Mouse (Mus musculus): ENCODE data around the gene Ppp1cc. TPM values are rescaled to one million over a fixed set of nuclear protein-coding genes. Genes with fewer than 3 reads are reported as not detected.
A peak's percentile ranks its signal among the peaks of the same experiment; 100 is the strongest.

The Ppp1cc gene
- polyA plus RNA-seq, 2 experiments, result 119 to 139 TPM

DNA sequence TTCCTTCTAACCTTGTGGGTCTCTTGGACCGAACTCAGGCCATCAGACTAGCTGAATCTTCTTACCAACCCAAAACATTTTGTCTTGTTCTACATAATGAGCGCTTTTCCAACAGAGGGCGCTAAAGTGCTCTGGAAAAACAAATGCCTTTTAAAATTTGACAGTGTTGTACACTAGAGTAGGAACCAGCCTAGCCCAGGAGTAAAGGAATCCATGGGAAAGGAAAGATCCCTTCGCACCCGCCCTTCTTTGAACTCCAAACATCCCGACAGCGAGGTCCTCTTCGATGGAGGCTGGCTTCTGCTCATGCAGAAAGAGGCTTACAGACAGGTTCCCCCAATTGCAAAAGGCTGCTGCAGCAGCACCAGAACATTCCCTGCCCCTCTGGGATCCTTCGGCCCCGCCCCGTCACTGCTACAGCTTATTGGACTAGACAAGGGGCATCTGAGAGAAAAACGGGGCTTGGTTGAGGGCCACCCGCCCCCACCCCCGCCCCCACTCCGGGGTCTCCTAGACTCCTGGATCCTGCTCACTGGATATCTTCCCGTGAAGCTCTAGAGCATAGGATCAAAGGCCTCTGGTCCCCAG, 28.9 kb upstream of the Ppp1cc start:
- no peaks in the 10 kb centered on the region for H3K36me3 ChIP-seq (replicated peaks; ENCODE audit: control insufficient read depth, insufficient read depth, low read depth)

DNA sequence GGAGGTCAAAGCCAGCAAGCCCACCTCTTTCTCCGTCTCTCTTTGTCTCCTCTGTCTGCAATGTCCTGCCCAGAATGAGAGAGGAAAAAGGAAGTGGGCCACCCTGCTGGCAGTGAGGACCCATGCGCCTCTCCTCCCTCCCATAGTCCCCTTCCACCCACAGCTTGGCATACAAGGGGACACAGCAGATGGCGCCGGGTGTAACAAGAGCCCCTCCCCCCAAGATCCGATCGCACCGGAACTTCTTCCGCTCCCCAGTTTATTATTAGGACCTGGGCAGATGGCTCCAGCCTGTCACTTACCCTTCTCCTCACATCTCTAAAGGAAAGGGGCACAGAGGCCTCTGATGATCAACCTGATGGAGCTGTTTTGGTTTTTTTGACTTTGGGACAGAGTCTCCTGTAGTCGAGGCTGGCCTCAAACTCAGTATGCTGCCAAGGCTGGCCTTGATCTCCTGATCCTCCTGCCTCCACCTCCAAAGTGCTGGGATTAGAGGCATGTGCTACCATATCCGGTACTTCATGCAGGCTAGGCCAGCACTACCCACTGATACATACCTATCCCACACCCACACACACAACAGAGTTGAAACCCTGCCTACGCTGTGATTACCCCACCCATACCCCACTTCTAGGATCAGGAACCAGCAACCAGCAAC, 27.6 kb upstream of the Ppp1cc start:
- Histone ChIP-seq H3K4me3 (ENCODE audit: insufficient read depth in 1 of 2, low read depth in 2 of 2, low read length in 2 of 2) (no peak overlapping the region), H3K9me3 (ENCODE audit: control insufficient read depth, low read length) (no peaks in the 10 kb centered on the region), H3K9ac (replicated peaks) (no peak overlapping the region), H3K27me3 (ENCODE audit: control insufficient read depth, insufficient read depth, low read length) (no peaks in the 10 kb centered on the region), H3K27ac (no peak overlapping the region), H3K4me1 (replicated peaks; ENCODE audit: control insufficient read depth in 2 of 2, insufficient read depth in 2 of 2, low read length in 1 of 2) (peaks cover 6 to 20% of the 10 kb centered on the region in 2 experiments), H3K36me3 (replicated peaks; ENCODE audit: control insufficient read depth, insufficient read depth, low read depth) (no peaks in the 10 kb centered on the region), H3K4me2 (ENCODE audit: low read depth) (no peak overlapping the region; the same call in none of the 2 replicates)
- ATAC-seq (ENCODE audit: insufficient read depth), result no peak
- WGBS (ENCODE audit: insufficient replicate concordance), result 60% methylated on average over 11 of the region's 11 CpGs
- DNase-seq (ENCODE audit: low read depth in 3 of 3, low spot score in 3 of 3), result no peak
- TF ChIP-seq EP300 (IDR thresholded peaks at IDR 0.05; ENCODE audit: low read depth) (no peak), CTCF (IDR thresholded peaks at IDR 0.05; ENCODE audit: low read depth) (no peak)

More for the DNA sequence above, 28.9 kb upstream of the Ppp1cc start:
- no peak for TF ChIP-seq EP300 (IDR thresholded peaks at IDR 0.05; ENCODE audit: low read depth)
- peak; percentile 58 for TF ChIP-seq CTCF (IDR thresholded peaks at IDR 0.05; ENCODE audit: low read depth)
- DNase-seq (ENCODE audit: low read depth in 3 of 3, low spot score in 3 of 3), result peak; percentile 51 to 64 (median 52)
- 28% methylated on average over 16 of the region's 16 CpGs for WGBS (ENCODE audit: insufficient replicate concordance)
- no peak overlapping the region for H3K27ac ChIP-seq
- no peak overlapping the region for H3K4me2 ChIP-seq (ENCODE audit: low read depth)
- peaks cover 6 to 17% of the 10 kb centered on the region in 2 experiments for H3K4me1 ChIP-seq (replicated peaks; ENCODE audit: control insufficient read depth in 2 of 2, insufficient read depth in 2 of 2, low read length in 1 of 2)
- no peaks in the 10 kb centered on the region for H3K9me3 ChIP-seq (ENCODE audit: control insufficient read depth, low read length)
- no peak overlapping the region for H3K4me3 ChIP-seq (ENCODE audit: insufficient read depth in 1 of 2, low read depth in 2 of 2, low read length in 2 of 2)
- no peak overlapping the region for H3K9ac ChIP-seq (replicated peaks)
- ATAC-seq (ENCODE audit: insufficient read depth), result no peak
- H3K27me3 ChIP-seq (ENCODE audit: control insufficient read depth, insufficient read depth, low read length), result no peaks in the 10 kb centered on the region

DNA sequence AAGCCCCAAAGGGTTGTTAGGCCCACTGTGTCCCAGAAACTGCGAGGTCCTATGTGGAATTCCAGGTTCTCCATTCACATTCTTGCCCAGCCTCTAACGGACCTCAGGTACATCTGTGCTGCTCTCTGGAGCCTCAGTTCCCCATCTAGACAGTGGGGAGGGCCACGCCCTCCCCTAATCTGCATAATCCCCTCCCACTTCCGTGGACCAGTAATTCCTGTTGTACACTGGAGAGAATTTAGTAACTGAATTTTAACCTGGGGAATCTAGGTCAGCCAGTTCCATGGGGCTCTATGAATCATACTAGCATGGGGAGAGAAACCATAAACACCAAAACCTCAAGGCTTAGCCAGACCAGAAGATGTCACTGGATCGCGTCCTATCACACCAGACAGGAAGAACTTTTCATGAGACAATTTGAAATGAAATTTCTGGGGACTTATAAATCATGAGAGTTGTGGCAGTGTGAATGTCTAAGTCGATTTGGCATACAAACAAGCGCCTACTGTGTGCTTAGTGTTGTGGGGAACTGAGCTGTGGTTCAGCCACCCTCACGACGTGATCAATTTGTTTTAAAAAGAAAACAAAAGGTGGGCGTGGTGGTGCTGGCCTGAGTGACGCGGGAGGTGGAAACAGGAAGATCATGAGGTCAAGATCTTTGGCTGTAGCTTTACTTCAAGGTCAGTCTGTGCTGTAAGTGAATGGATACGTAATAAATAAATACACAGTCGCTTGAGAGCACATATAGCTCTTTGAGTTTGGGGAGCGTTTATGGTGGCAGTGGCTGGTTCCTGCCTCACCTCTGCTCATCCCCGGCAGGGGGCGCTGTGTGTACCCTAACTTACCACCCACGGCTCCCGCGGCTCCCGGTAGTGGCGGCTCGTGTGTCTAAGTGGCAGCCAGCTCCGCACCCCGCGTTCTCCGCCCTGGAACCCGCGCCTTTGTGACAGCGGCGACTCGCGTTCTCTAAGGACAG, 26.7 kb upstream of the Ppp1cc start:
- Histone ChIP-seq H3K4me1 (replicated peaks; ENCODE audit: control insufficient read depth in 2 of 2, insufficient read depth in 2 of 2, low read length in 1 of 2) (peaks cover 10 to 24% of the 10 kb centered on the region in 2 experiments), H3K9me3 (ENCODE audit: control insufficient read depth, low read length) (no peaks in the 10 kb centered on the region), H3K9ac (replicated peaks) (peak overlapping the region; percentile 46), H3K4me2 (ENCODE audit: low read depth) (peak overlapping the region; percentile 91), H3K27ac (no peak overlapping the region), H3K36me3 (replicated peaks; ENCODE audit: control insufficient read depth, insufficient read depth, low read depth) (no peaks in the 10 kb centered on the region), H3K27me3 (ENCODE audit: control insufficient read depth, insufficient read depth, low read length) (no peaks in the 10 kb centered on the region), H3K4me3 (ENCODE audit: insufficient read depth in 1 of 2, low read depth in 2 of 2, low read length in 2 of 2) (peak overlapping the region; percentile 57 to 58)
- DNase-seq (ENCODE audit: low read depth in 3 of 3, low spot score in 3 of 3), result peak; percentile 68 to 79 (median 69)
- WGBS (ENCODE audit: insufficient replicate concordance), result 3% methylated on average over 34 of the region's 34 CpGs
- TF ChIP-seq CTCF (IDR thresholded peaks at IDR 0.05; ENCODE audit: low read depth), result peak; percentile 97
- TF ChIP-seq EP300 (IDR thresholded peaks at IDR 0.05; ENCODE audit: low read depth), result no peak
- ATAC-seq (ENCODE audit: insufficient read depth), result peak; percentile 56; the same call in 1 of the 2 replicates

DNA sequence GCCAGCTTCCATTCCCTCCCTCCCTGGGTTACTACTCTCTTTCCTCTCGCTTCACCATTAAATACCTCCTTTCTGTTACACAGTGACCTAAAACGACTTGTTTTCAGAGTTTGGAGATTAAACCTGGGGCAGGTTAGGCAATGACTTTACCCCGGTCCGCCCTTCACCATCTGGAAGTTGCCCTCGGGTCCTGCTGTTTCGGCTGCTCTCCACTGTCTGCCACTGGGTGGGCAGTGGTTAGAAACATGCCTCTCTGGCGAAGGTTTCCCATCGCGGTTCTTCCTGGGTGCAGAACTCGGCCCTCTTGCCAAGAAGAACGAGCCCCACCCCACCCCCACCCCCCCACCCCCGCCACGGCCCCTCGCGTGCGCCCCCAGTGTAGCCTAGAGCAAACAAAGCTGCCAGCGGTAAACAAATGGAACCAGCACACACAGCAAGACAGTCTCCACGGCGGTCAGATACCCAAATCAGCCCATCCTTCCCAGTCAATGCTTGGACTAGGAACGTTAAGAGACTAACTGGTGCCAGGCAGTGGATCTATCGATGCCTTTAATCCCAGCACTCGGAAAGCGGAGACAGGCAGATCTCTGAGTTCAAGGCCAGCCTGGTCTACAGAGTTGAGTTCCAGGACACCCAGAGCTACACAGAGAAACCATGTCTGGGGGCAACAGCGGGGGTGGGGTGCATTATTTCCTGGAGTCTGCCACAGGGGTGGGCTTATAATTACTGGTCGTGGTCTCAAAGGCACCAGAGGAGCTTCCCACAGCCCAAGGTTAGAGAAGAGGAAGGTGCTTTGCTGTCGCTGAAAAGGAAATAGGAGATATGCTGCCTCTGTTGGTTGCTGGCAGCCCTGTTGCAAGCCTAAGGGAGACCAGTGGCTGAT, 25.7 kb upstream of the Ppp1cc start:
- TF ChIP-seq CTCF (IDR thresholded peaks at IDR 0.05; ENCODE audit: low read depth) (no peak), EP300 (IDR thresholded peaks at IDR 0.05; ENCODE audit: low read depth) (no peak)
- Histone ChIP-seq H3K4me3 (ENCODE audit: insufficient read depth in 1 of 2, low read depth in 2 of 2, low read length in 2 of 2) (peak overlapping the region; percentile 57 to 58), H3K4me1 (replicated peaks; ENCODE audit: control insufficient read depth in 2 of 2, insufficient read depth in 2 of 2, low read length in 1 of 2) (peaks cover 16 to 35% of the 10 kb centered on the region in 2 experiments), H3K9me3 (ENCODE audit: control insufficient read depth, low read length) (no peaks in the 10 kb centered on the region), H3K9ac (replicated peaks) (peak overlapping the region; percentile 46), H3K27ac (no peak overlapping the region), H3K27me3 (ENCODE audit: control insufficient read depth, insufficient read depth, low read length) (no peaks in the 10 kb centered on the region), H3K4me2 (ENCODE audit: low read depth) (peak overlapping the region; percentile 91), H3K36me3 (replicated peaks; ENCODE audit: control insufficient read depth, insufficient read depth, low read depth) (no peaks in the 10 kb centered on the region)
- ATAC-seq (ENCODE audit: insufficient read depth) (no peak), DNase-seq (ENCODE audit: low read depth in 3 of 3, low spot score in 3 of 3) (no peak)
- WGBS (ENCODE audit: insufficient replicate concordance), result 9% methylated on average over 26 of the region's 26 CpGs
